26 mouse cellular contexts compared by ENCODE assay signal in genomic region chr8:123132953-123133352, GRCm38 (mm10). TPM values are rescaled to one million over a fixed set of nuclear protein-coding genes. Genes with fewer than 3 reads are reported as not detected.
A peak's percentile ranks its signal among the peaks of the same experiment; 100 is the strongest.
DNase-seq lines count a peak whose midpoint lies in the region; ATAC-seq and TF ChIP-seq lines count a peak whose summit lies in the region.
"Had no signal": no experiment of that assay in that cellular context is flagged by ENCODE, and none has a peak within 500 bp of the region (broad histone marks: within the 10 kb centered on the region; RNA-seq: fewer than 3 reads in every experiment).

No protein-coding gene starts in this region.

- H3K79me2 ChIP-seq in heart, adult 2 months (replicated peaks; ENCODE audit: control insufficient read depth, insufficient read depth, low read length): no peaks in the 10 kb centered on the region

- H3K27me3 ChIP-seq in heart, adult 2 months (ENCODE audit: control insufficient read depth, insufficient read depth, low read length): no peaks in the 10 kb centered on the region
- peaks cover 2% of the 10 kb centered on the region; the same call in 1 of the 2 replicates for H3K27me3 ChIP-seq in heart, embryonic 11.5 days (ENCODE audit: control insufficient read depth, insufficient read depth, low read length)
- no peaks in the 10 kb centered on the region for H3K27me3 ChIP-seq in midbrain, embryonic 11.5 days (ENCODE audit: control insufficient read depth, insufficient read depth, low read length)
- H3K27me3 ChIP-seq in midbrain, embryonic 16.5 days (ENCODE audit: control insufficient read depth, insufficient read depth, low read depth, low read length): no peaks in the 10 kb centered on the region
- H3K27me3 ChIP-seq: limb, embryonic 12.5 days; midbrain, embryonic 15.5 days had no signal

- WGBS in heart, adult 2 months: 92% methylated on average over 2 of the region's 2 CpGs
- WGBS in heart, embryonic 11.5 days (ENCODE audit: insufficient replicate concordance): 95% methylated on average over 2 of the region's 2 CpGs
- 98% methylated on average over 2 of the region's 2 CpGs for WGBS in midbrain, embryonic 11.5 days
- 100% methylated on average over 2 of the region's 2 CpGs for WGBS in midbrain, embryonic 16.5 days
- 100% methylated on average over 2 of the region's 2 CpGs for WGBS in bone marrow, adult 2 months

- peak; percentile 19 for TF ChIP-seq CTCF in heart, adult 2 months (IDR thresholded peaks at IDR 0.05)
- peak; percentile 4 for TF ChIP-seq CTCF in left cerebral cortex, adult 2 months (IDR thresholded peaks at IDR 0.05)
- peak; percentile 22; the same call in 1 of the 2 replicates for TF ChIP-seq CTCF in bone marrow, adult 2 months (IDR thresholded peaks at IDR 0.05; ENCODE audit: control insufficient read depth, insufficient read depth, low read length)

- TF ChIP-seq POLR2A in heart, adult 2 months (IDR thresholded peaks at IDR 0.05; ENCODE audit: insufficient read depth, low read depth, low read length): no peak
- no peak for TF ChIP-seq POLR2A in bone marrow, adult 2 months (IDR thresholded peaks at IDR 0.05; ENCODE audit: borderline replicate concordance, control insufficient read depth, low read depth, low read length)

- H3K9ac ChIP-seq in heart, adult 2 months (ENCODE audit: low read depth, low read length): no peak overlapping the region
- H3K9ac ChIP-seq in heart, embryonic 11.5 days (ENCODE audit: low read depth, low read length): no peak overlapping the region
- no peak overlapping the region for H3K9ac ChIP-seq in midbrain, embryonic 11.5 days (ENCODE audit: low read length)
- no peak overlapping the region for H3K9ac ChIP-seq in midbrain, embryonic 16.5 days (ENCODE audit: low read depth, low read length)
- H3K9ac ChIP-seq: hindbrain, embryonic 13.5 days; limb, embryonic 12.5 days; midbrain, embryonic 15.5 days had no signal

- peaks cover 5% of the 10 kb centered on the region; the same call in 1 of the 2 replicates for H3K4me1 ChIP-seq in heart, adult 2 months (ENCODE audit: control insufficient read depth, insufficient read depth, low read length)
- H3K4me1 ChIP-seq in heart, embryonic 11.5 days (ENCODE audit: control insufficient read depth, insufficient read depth, low read length): peaks cover 15% of the 10 kb centered on the region
- H3K4me1 ChIP-seq in midbrain, embryonic 11.5 days (ENCODE audit: control insufficient read depth, insufficient read depth, low read length): peaks cover 5% of the 10 kb centered on the region; the same call in 1 of the 2 replicates
- H3K4me1 ChIP-seq in midbrain, embryonic 16.5 days (ENCODE audit: control insufficient read depth, insufficient read depth, low read length): peaks cover 15% of the 10 kb centered on the region
- H3K4me1 ChIP-seq in bone marrow, adult 2 months (ENCODE audit: control insufficient read depth, insufficient read depth, low read length): no peaks in the 10 kb centered on the region; the same call in 1 of the 2 replicates

- H3K9me3 ChIP-seq in heart, embryonic 11.5 days (replicated peaks; ENCODE audit: control insufficient read depth, low read length): peaks cover 3% of the 10 kb centered on the region; the same call in 1 of the 2 replicates
- H3K9me3 ChIP-seq in midbrain, embryonic 11.5 days (ENCODE audit: control insufficient read depth, low read length): no peaks in the 10 kb centered on the region
- no peaks in the 10 kb centered on the region for H3K9me3 ChIP-seq in midbrain, embryonic 16.5 days (replicated peaks; ENCODE audit: control insufficient read depth, low read length, poor library complexity, severe bottlenecking)
- H3K9me3 ChIP-seq: hindbrain, embryonic 13.5 days; midbrain, embryonic 15.5 days had no signal

- intact Hi-C loops in heart, adult 2 months (cut with DNase I): no loop called here
- intact Hi-C loops in left cerebral cortex, adult 2 months (cut with DNase I): no loop called here
- intact Hi-C loops in left cerebral cortex, postnatal 10 days (cut with DNase I): no loop called here

- H3K4me2 ChIP-seq in heart, embryonic 11.5 days: no peak overlapping the region
- no peak overlapping the region for H3K4me2 ChIP-seq in midbrain, embryonic 11.5 days
- H3K4me2 ChIP-seq in midbrain, embryonic 16.5 days (ENCODE audit: low read length): no peak overlapping the region
- H3K4me2 ChIP-seq: hindbrain, embryonic 13.5 days; limb, embryonic 12.5 days; midbrain, embryonic 15.5 days had no signal

- no peak for TF ChIP-seq EP300 in heart, adult 2 months (IDR thresholded peaks at IDR 0.05; ENCODE audit: insufficient read depth, low read depth, low read length)

- H3K36me3 ChIP-seq in heart, adult 2 months (ENCODE audit: control insufficient read depth, insufficient read depth, low read length): no peaks in the 10 kb centered on the region
- H3K36me3 ChIP-seq in heart, embryonic 11.5 days (ENCODE audit: control insufficient read depth, insufficient read depth, low read length): no peaks in the 10 kb centered on the region
- no peaks in the 10 kb centered on the region for H3K36me3 ChIP-seq in midbrain, embryonic 11.5 days (ENCODE audit: control insufficient read depth, insufficient read depth, low read length)
- no peaks in the 10 kb centered on the region for H3K36me3 ChIP-seq in midbrain, embryonic 16.5 days (ENCODE audit: control insufficient read depth, insufficient read depth, low read length)
- H3K36me3 ChIP-seq: hindbrain, embryonic 13.5 days; limb, embryonic 12.5 days; midbrain, embryonic 15.5 days had no signal

- H3K27ac ChIP-seq in heart, adult 2 months: no peak overlapping the region
- no peak overlapping the region for H3K27ac ChIP-seq in heart, embryonic 11.5 days (ENCODE audit: low read depth, low read length)
- no peak overlapping the region for H3K27ac ChIP-seq in left cerebral cortex, adult 2 months
- no peak overlapping the region for H3K27ac ChIP-seq in midbrain, embryonic 11.5 days (ENCODE audit: low read depth, low read length)
- no peak overlapping the region for H3K27ac ChIP-seq in midbrain, embryonic 16.5 days (ENCODE audit: low read length)
- no peak overlapping the region for H3K27ac ChIP-seq in bone marrow, adult 2 months (ENCODE audit: control insufficient read depth, insufficient read depth, low read depth, low read length, poor library complexity)
- H3K27ac ChIP-seq: hindbrain, embryonic 13.5 days; limb, embryonic 12.5 days; midbrain, embryonic 15.5 days had no signal

- no peak overlapping the region for H3K4me3 ChIP-seq in heart, adult 2 months
- no peak overlapping the region for H3K4me3 ChIP-seq in heart, embryonic 11.5 days (ENCODE audit: low read depth, low read length)
- H3K4me3 ChIP-seq in left cerebral cortex, adult 2 months: no peak overlapping the region
- H3K4me3 ChIP-seq in midbrain, embryonic 11.5 days (ENCODE audit: low read depth, low read length): no peak overlapping the region
- no peak overlapping the region for H3K4me3 ChIP-seq in midbrain, embryonic 16.5 days (ENCODE audit: low read depth, low read length)
- H3K4me3 ChIP-seq in bone marrow, adult 2 months (replicated peaks; ENCODE audit: control insufficient read depth, low read depth, low read length): no peak overlapping the region
- H3K4me3 ChIP-seq: hindbrain, embryonic 13.5 days; limb, embryonic 12.5 days; megakaryocyte, embryonic 14.5 days; midbrain, embryonic 15.5 days had no signal

- no peak for ATAC-seq in heart, embryonic 11.5 days (replicated peaks; ENCODE audit: insufficient number of reproducible peaks, low FRiP score, low TSS enrichment)
- ATAC-seq in midbrain, embryonic 11.5 days (ENCODE audit: low FRiP score): no peak
- ATAC-seq in midbrain, embryonic 16.5 days: no peak
- ATAC-seq: forebrain, embryonic 14.5 days; midbrain, embryonic 15.5 days had no signal

- no peak for DNase-seq in heart, adult 2 months
- DNase-seq in left cerebral cortex, adult 2 months (ENCODE audit: extremely low spot score in 1 of 2, low spot score in 2 of 2): no peak
- no peak for DNase-seq in left cerebral cortex, postnatal 10 days (ENCODE audit: extremely low spot score in 1 of 2, low spot score in 2 of 2)
- peak; percentile 72 for DNase-seq in midbrain, embryonic 11.5 days (ENCODE audit: low spot score, missing footprints)
- DNase-seq in ovary, adult 18-20 months (ENCODE audit: low spot score): no peak
- DNase-seq: adrenal gland, postnatal 10 days; cerebellum, adult 8-10 months; cerebellum, postnatal 36 days; embryo, embryonic 11 days; gastrocnemius, postnatal 14 days; heart, adult 18-20 months; right cerebral cortex, adult 18-20 months; right cerebral cortex, postnatal 4 days; thymus, adult 2 months; thymus, postnatal 4 days had no signal

RNA-seq across cellular contexts. Expression of gene Cpne7, which starts 15.8 kb away (rescaled TPM):
- total RNA-seq in heart, adult 2 months (2021): under 1 TPM; 0.18 to 0.91 TPM
- 0.91 and 1.7 TPM in 2 replicates for polyA plus RNA-seq in heart, adult 2 months (2012; rRNA removed)
- polyA plus RNA-seq in heart, embryonic 11.5 days (2014; fragmentation: Nextera tagmentation; extraction: Ambion mirVana): 0.27 and 0.31 TPM in 2 replicates
- 10 to 100 TPM; 68.5 to 89.8 TPM for total RNA-seq in left cerebral cortex, adult 2 months (2021)
- total RNA-seq in left cerebral cortex, postnatal 10 days (2021): 10 to 100 TPM; 75.7 to 94.1 TPM
- polyA plus RNA-seq in midbrain, embryonic 11.5 days (2014; fragmentation: Nextera tagmentation; extraction: Ambion mirVana): 0.07 TPM in 1 of 2 replicates, not detected in the other
- 10.1 and 17.1 TPM in 2 replicates for polyA plus RNA-seq in midbrain, embryonic 16.5 days (2015; fragmentation: Nextera tagmentation; extraction: Ambion mirVana)
- 0.40 and 1.5 TPM in 2 replicates for polyA plus RNA-seq in bone marrow, adult 2 months (2011; ENCODE audit: insufficient read depth, insufficient read length, low replicate concordance, missing spikeins)

RNA-seq across cellular contexts. Expression of gene Sult5a1, which starts 25.2 kb away (rescaled TPM):
- under 1 TPM; 0.27 to 0.91 TPM for total RNA-seq in heart, adult 2 months (2021)
- 2.3 and 5.3 TPM in 2 replicates for polyA plus RNA-seq in heart, adult 2 months (2012; rRNA removed)
- 6.6 and 8.1 TPM in 2 replicates for polyA plus RNA-seq in heart, embryonic 11.5 days (2014; fragmentation: Nextera tagmentation; extraction: Ambion mirVana)
- total RNA-seq in left cerebral cortex, adult 2 months (2021): under 1 TPM in 1 of 2 experiments, not detected in 1; 0.84 TPM
- total RNA-seq in left cerebral cortex, postnatal 10 days (2021): not detected
- polyA plus RNA-seq in midbrain, embryonic 11.5 days (2014; fragmentation: Nextera tagmentation; extraction: Ambion mirVana): 2.9 and 3.2 TPM in 2 replicates
- 0.40 and 0.42 TPM in 2 replicates for polyA plus RNA-seq in midbrain, embryonic 16.5 days (2015; fragmentation: Nextera tagmentation; extraction: Ambion mirVana)
- 0.52 and 1.4 TPM in 2 replicates for polyA plus RNA-seq in bone marrow, adult 2 months (2011; ENCODE audit: insufficient read depth, insufficient read length, low replicate concordance, missing spikeins)

RNA-seq across cellular contexts. Expression of gene Rpl13, which starts 30.8 kb away (rescaled TPM):
- 100 to 1,000 TPM; 418 to 463 TPM for total RNA-seq in heart, adult 2 months (2021)
- 440 and 616 TPM in 2 replicates for polyA plus RNA-seq in heart, adult 2 months (2012; rRNA removed)
- polyA plus RNA-seq in heart, embryonic 11.5 days (2014; fragmentation: Nextera tagmentation; extraction: Ambion mirVana): 1,217 and 1,331 TPM in 2 replicates
- 100 to 1,000 TPM; 369 to 415 TPM for total RNA-seq in left cerebral cortex, adult 2 months (2021)
- 100 to 1,000 TPM; 451 to 456 TPM for total RNA-seq in left cerebral cortex, postnatal 10 days (2021)
- polyA plus RNA-seq in midbrain, embryonic 11.5 days (2014; fragmentation: Nextera tagmentation; extraction: Ambion mirVana): 1,312 and 1,403 TPM in 2 replicates
- polyA plus RNA-seq in midbrain, embryonic 16.5 days (2015; fragmentation: Nextera tagmentation; extraction: Ambion mirVana): 639 and 669 TPM in 2 replicates
- polyA plus RNA-seq in bone marrow, adult 2 months (2011; ENCODE audit: insufficient read depth, insufficient read length, low replicate concordance, missing spikeins): 1,064 and 1,759 TPM in 2 replicates

RNA-seq across cellular contexts. Expression of gene Dpep1, which starts 53.1 kb away (rescaled TPM):
- total RNA-seq in heart, adult 2 months (2021): 10 to 100 TPM; 35.4 to 55.0 TPM
- 80.1 and 103 TPM in 2 replicates for polyA plus RNA-seq in heart, adult 2 months (2012; rRNA removed)
- 1.0 and 1.3 TPM in 2 replicates for polyA plus RNA-seq in heart, embryonic 11.5 days (2014; fragmentation: Nextera tagmentation; extraction: Ambion mirVana)
- total RNA-seq in left cerebral cortex, adult 2 months (2021): not detected
- not detected for total RNA-seq in left cerebral cortex, postnatal 10 days (2021)
- polyA plus RNA-seq in midbrain, embryonic 11.5 days (2014; fragmentation: Nextera tagmentation; extraction: Ambion mirVana): 1.7 and 2.2 TPM in 2 replicates
- polyA plus RNA-seq in midbrain, embryonic 16.5 days (2015; fragmentation: Nextera tagmentation; extraction: Ambion mirVana): 0.14 and 0.40 TPM in 2 replicates
- polyA plus RNA-seq in bone marrow, adult 2 months (2011; ENCODE audit: insufficient read depth, insufficient read length, low replicate concordance, missing spikeins): 9.7 and 14.2 TPM in 2 replicates
- total RNA-seq: ES-E14; left cerebral cortex, postnatal 14 days had no signal
- polyA plus RNA-seq: forebrain, embryonic 14.5 days; neural tube, embryonic 14.5 days had no signal
